8 mouse cellular contexts compared by ENCODE assay signal in the genomic region with DNA sequence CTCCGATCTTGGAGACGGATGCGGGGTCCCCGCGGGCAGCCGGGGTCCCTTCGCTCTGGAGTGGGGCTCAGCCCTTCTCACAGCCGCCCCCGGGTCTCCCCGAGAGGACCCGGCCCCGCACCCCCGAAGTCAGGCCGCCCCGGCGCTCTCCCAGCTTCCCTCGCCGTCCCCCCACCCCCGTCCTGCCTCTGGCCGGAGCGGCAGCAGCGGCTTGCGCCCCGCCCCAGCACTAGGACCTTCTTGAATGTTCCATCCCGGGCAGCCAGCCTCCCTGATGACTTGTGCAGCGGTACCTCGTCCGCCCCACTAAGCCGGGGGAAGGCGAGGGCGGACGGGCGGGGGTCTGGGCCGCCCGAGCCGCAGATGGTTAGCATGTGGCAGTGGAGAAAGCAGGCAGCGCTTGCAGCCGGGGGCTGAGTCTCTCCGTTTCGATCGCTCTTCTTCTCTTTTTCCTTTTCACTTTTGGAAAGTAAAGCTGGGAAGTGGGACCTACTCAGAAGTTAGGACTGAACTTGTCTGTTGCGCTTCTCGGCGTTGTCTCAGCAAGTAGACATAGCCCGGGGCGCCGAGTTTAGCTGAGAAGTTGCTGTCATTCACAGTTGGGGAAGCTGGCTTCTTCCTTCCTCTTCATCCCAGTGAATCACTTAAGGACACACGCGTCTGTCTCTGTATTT. TPM values are rescaled to one million over a fixed set of nuclear protein-coding genes. Genes with fewer than 3 reads are reported as not detected.
DNase-seq lines count a peak whose midpoint lies in the region; ATAC-seq lines count a peak whose summit lies in the region.

No protein-coding gene starts in this region.

- H3K4me2 ChIP-seq in embryonic facial prominence, embryonic 14.5 days (ENCODE audit: low read depth, low read length), result peak overlapping the region; percentile 69

- H3K4me3 ChIP-seq in embryonic facial prominence, embryonic 14.5 days (ENCODE audit: low read depth, low read length), result peak overlapping the region; percentile 66
- peak overlapping the region; percentile 77 for H3K4me3 ChIP-seq in limb, embryonic 10.5 days
- peak overlapping the region; percentile 88 for H3K4me3 ChIP-seq in midbrain, embryonic 10.5 days

- H3K4me1 ChIP-seq in embryonic facial prominence, embryonic 14.5 days (ENCODE audit: control insufficient read depth, insufficient read depth, low read length), result peaks cover 24% of the 10 kb centered on the region
- H3K4me1 ChIP-seq in limb, embryonic 10.5 days, result peaks cover 42% of the 10 kb centered on the region
- H3K4me1 ChIP-seq in midbrain, embryonic 10.5 days, result peaks cover 35% of the 10 kb centered on the region

- H3K9ac ChIP-seq in embryonic facial prominence, embryonic 14.5 days (ENCODE audit: low read depth, low read length), result peak overlapping the region; percentile 84

- peak overlapping the region; percentile 96 for H3K27ac ChIP-seq in embryonic facial prominence, embryonic 14.5 days (replicated peaks; ENCODE audit: low read depth, low read length)
- H3K27ac ChIP-seq in limb, embryonic 10.5 days, result peak overlapping the region; percentile 97
- peak overlapping the region; percentile 98 for H3K27ac ChIP-seq in midbrain, embryonic 10.5 days (replicated peaks)

- H3K36me3 ChIP-seq in embryonic facial prominence, embryonic 14.5 days (ENCODE audit: control insufficient read depth, insufficient read depth, low read length), result no peaks in the 10 kb centered on the region
- peaks cover 10% of the 10 kb centered on the region for H3K36me3 ChIP-seq in limb, embryonic 10.5 days
- peaks cover 10% of the 10 kb centered on the region for H3K36me3 ChIP-seq in midbrain, embryonic 10.5 days

- 3% methylated on average over 34 of the region's 49 CpGs for WGBS in embryonic facial prominence, embryonic 14.5 days
- under 1% methylated on average over 49 of the region's 49 CpGs for WGBS in limb, embryonic 10.5 days
- under 1% methylated on average over 49 of the region's 49 CpGs for WGBS in midbrain, embryonic 10.5 days

- no peaks in the 10 kb centered on the region for H3K27me3 ChIP-seq in embryonic facial prominence, embryonic 14.5 days (replicated peaks; ENCODE audit: control insufficient read depth, insufficient read depth, low read length)
- no peaks in the 10 kb centered on the region for H3K27me3 ChIP-seq in limb, embryonic 10.5 days (ENCODE audit: low read depth, poor library complexity, severe bottlenecking)
- no peaks in the 10 kb centered on the region for H3K27me3 ChIP-seq in midbrain, embryonic 10.5 days (ENCODE audit: low read depth, poor library complexity, severe bottlenecking)

- ATAC-seq in embryonic facial prominence, embryonic 14.5 days (ENCODE audit: low read depth), result peak; percentile 74
- peak; percentile 38 to 42; a peak in 3 of 4 replicates for ATAC-seq in hematopoietic stem cell, adult 5-6 weeks (replicated peaks in 1 of 2; ENCODE audit: insufficient read depth in 1 of 2, low FRiP score in 2 of 2, low TSS enrichment in 1 of 2, low read depth in 1 of 2, poor library complexity in 2 of 2, severe bottlenecking in 2 of 2)

- DNase-seq in heart, adult 8-10 months (ENCODE audit: low spot score), result peak; percentile 88
- DNase-seq in heart, adult 11 months, result no peak
- peak; percentile 76 for DNase-seq in NIH3T3 (ENCODE audit: low read depth)
- DNase-seq in embryonic facial prominence, embryonic 14.5 days (ENCODE audit: low spot score), result peak; percentile 81
- no peak for DNase-seq in limb, embryonic 10.5 days (ENCODE audit: low spot score)
- peak; percentile 83 for DNase-seq in midbrain, embryonic 10.5 days (ENCODE audit: low spot score)
- no peak for DNase-seq in ovary, postnatal 14 days (ENCODE audit: low spot score)

- no peaks in the 10 kb centered on the region for H3K9me3 ChIP-seq in embryonic facial prominence, embryonic 14.5 days (ENCODE audit: control insufficient read depth, low read length)
- no peaks in the 10 kb centered on the region; the same call in 1 of the 2 replicates for H3K9me3 ChIP-seq in limb, embryonic 10.5 days (replicated peaks)
- H3K9me3 ChIP-seq in midbrain, embryonic 10.5 days (replicated peaks), result no peaks in the 10 kb centered on the region

RNA-seq across cellular contexts. Expression of gene P4ha1, which starts 0.5 kb away (rescaled TPM):
- total RNA-seq in heart, adult 8-10 months (2022), result 10 to 100 TPM; 32.4 to 59.3 (median 44.0) TPM
- polyA plus RNA-seq in embryonic facial prominence, embryonic 14.5 days (2014; fragmentation: Nextera tagmentation; extraction: Ambion mirVana), result 120 and 121 TPM in 2 replicates
- 40.1 and 43.2 TPM in 2 replicates for total RNA-seq in hematopoietic stem cell, adult 5-6 weeks (2017)
- polyA plus RNA-seq in limb, embryonic 10.5 days (2016; fragmentation: Nextera tagmentation; extraction: Ambion mirVana), result 53.3 and 53.6 TPM in 2 replicates
- polyA plus RNA-seq in midbrain, embryonic 10.5 days (2016; fragmentation: Nextera tagmentation; extraction: Ambion mirVana), result 39.6 and 50.9 TPM in 2 replicates

Comparison
In these comparisons a context has a peak if more than half of its experiments do, and no peak if none do; other contexts are left out.
1. DNase-seq: peak in heart, adult 8-10 months (single experiment), NIH3T3 (single experiment), embryonic facial prominence, embryonic 14.5 days (single experiment) and midbrain, embryonic 10.5 days (single experiment); none in heart, adult 11 months (single experiment), limb, embryonic 10.5 days (single experiment) and ovary, postnatal 14 days (single experiment).
2. Peak in every context shown above with its lines, with median percentiles within 50 percentile points of each other: H3K27ac ChIP-seq and H3K4me3 ChIP-seq.